Mouse (Mus musculus) E14TG2a.4 (cell line): ENCODE measurements around the gene Ano6.

Experiments used
- CTCF ChIP-seq: conservative IDR thresholded peaks from 2 replicates; pipeline ENCODE4 v1.5.1; 2014; ENCODE audit warnings: low read length
- NANOG ChIP-seq: IDR thresholded peaks from 2 replicates; pipeline ENCODE4 v1.6.1; 2014; ENCODE audit warnings: borderline replicate concordance, low read length, mixed read lengths
- POU5F1 ChIP-seq: IDR thresholded peaks from 2 replicates; pipeline ENCODE4 v1.6.1; 2014; ENCODE audit warnings: low read length, borderline replicate concordance

- TF ChIP-seq CTCF (no peak), POU5F1 (no peak), NANOG (no peak)
Measured at GRCm38 (mm10) chr15:95799632-95800031, 9.0 kb downstream of the Ano6 start.
